Mouse (Mus musculus) cerebellum, adult 2 months (tissue): Measurements from ENCODE around the gene Rif1. TPM values are rescaled to one million over a fixed set of nuclear protein-coding genes. Genes with fewer than 3 reads are reported as not detected.

Source experiments
- DNase-seq, 2 experiments: peaks; one replicate each; pipeline ENCODE4 v3.0.0; 2021
- H3K27ac ChIP-seq: fragments of 200-500 bp; 2 replicates; pipeline ENCODE4 v1.5.1; 2012; ENCODE audit warnings: low read length, control low read depth, inconsistent platforms; ENCODE audit not compliant: insufficient read depth
- H3K27me3 ChIP-seq: fragments of 200-500 bp; 2 replicates; pipeline ENCODE4 v1.6.1; 2012; ENCODE audit warnings: inconsistent platforms, mild to moderate bottlenecking, low read length, moderate library complexity; ENCODE audit not compliant: control insufficient read depth, insufficient read depth
- H3K4me1 ChIP-seq: fragments of 200-500 bp; 2 replicates; pipeline ENCODE4 v1.6.1; 2011; ENCODE audit warnings: low read length; ENCODE audit not compliant: control insufficient read depth, insufficient read depth
- H3K4me3 ChIP-seq: fragments of 200-500 bp; replicated peaks from 2 replicates; pipeline ENCODE3; 2011; ENCODE audit warnings: mild to moderate bottlenecking, low read depth, low read length, control low read depth; ENCODE audit not compliant: insufficient read depth
- CTCF ChIP-seq: fragments of 200-500 bp; IDR thresholded peaks from 2 replicates; pipeline ENCODE4 v1.5.1; 2011; ENCODE audit warnings: low read depth, mild to moderate bottlenecking, control low read depth, low read length, moderate library complexity, borderline replicate concordance; ENCODE audit not compliant: insufficient read depth
- POLR2A ChIP-seq: fragments of 200-500 bp; IDR thresholded peaks from 2 replicates; pipeline ENCODE4 v1.6.1; 2011; ENCODE audit warnings: low read length, control low read depth, borderline replicate concordance; ENCODE audit not compliant: insufficient read depth
- WGBS: fragments of 180-500 bp; shearing (Covaris S2); methylation state at CpG from one replicate; pipeline ENCODE4 v1.1.7; 2018; 5-methylcytosine and 5-hydroxymethylcytosine counted together
- polyA plus RNA-seq: library from polyadenylated mRNA; depleted of rRNA; stranded (reverse); fragments of >200 nt; gene quantifications from 2 replicates; pipeline ENCODE4 v1.2.3, GENCODE M21; 2012

The Rif1 gene
- polyA plus RNA-seq, 1 experiment, result 33.7 TPM

DNA sequence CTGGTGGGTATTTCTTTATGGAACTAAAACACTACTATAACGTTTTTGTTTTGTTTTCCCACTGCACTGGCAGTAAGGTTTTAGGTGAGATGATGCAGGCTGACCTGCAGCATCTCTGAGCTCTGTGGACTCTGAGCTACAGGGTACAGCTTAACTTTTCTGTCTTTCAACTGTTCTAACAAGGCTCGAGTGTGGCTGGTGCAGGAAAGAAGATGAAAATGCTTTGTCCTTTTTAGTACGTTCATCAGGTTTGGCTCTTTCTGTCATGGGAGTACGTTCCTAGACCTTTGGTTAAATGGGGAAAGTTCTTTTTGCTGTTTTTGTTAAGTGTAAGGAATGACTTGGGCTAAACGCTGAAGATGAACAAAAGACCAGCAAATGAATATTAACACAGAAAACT lies 34.1 kb upstream of the Rif1 start:
- Histone ChIP-seq H3K4me1 (no peaks in the 10 kb centered on the region), H3K4me3 (no peak overlapping the region), H3K27me3 (no peaks in the 10 kb centered on the region), H3K27ac (no peak overlapping the region)
- TF ChIP-seq CTCF (no peak), POLR2A (no peak)
- 77% methylated on average over 5 of the region's 5 CpGs for WGBS
- DNase-seq, result no peak

DNA sequence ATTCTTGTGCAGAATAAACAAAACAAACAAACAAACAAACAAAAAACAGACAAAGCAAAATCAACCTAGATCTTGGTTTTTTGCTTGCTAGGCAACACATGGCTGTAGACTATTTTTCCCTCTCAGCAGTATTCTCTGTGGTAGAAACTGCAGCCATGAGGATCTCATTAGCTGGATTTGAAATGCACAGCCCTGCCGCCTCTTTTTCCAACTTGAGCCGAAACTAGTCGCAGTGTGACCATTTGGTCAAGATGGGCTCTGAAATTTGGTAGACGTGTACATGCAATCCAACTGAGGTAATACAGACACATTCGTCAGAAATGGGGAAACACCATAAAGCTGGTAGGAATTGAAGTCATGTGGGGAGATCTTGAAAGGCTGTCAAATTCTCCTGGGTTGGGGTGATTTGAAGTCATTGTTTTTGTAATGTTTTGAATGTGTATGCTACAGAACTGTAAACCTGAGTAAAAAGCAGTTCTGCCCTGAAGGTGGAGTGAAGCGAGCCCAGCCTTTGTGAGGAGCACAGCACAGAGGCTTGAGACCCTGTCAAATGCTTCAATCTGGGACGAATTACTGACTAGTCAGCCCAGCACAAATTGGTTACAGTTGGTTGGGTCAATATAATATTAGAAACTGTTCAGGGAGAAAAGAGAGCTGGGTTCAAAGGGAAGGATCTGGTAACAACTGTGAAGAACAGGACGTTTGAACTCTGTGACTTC lies 33.4 kb upstream of the Rif1 start:
- H3K4me3 ChIP-seq, result no peak overlapping the region

DNA sequence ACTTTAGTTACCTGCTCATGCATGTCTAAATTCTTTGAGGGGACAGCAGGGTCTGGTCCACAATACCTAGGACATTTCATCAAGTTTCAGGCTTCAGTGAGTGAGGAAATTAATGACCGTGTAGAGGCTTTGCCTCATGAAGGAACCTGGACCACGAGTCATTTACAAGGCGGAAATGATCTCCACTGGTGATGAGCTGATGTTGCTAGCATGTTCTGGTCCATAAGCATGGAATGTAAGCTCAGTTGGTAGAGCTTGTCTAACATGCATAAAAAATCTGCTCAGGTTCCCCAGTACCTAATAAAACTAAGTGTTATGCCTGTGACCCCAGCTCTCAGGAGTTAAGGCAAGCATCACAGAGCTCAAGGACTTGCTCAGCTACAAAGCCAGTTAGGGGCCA lies 30.5 kb upstream of the Rif1 start:
- no peaks in the 10 kb centered on the region for H3K27me3 ChIP-seq
- no peak overlapping the region for H3K4me3 ChIP-seq
- DNase-seq, result no peak
- H3K27ac ChIP-seq, result no peak overlapping the region; the same call in 1 of the 2 replicates
- WGBS, result 85% methylated on average over 3 of the region's 3 CpGs
- TF ChIP-seq CTCF (no peak), POLR2A (no peak)
- no peaks in the 10 kb centered on the region for H3K4me1 ChIP-seq

More for the DNA sequence above, 33.4 kb upstream of the Rif1 start:
- Histone ChIP-seq H3K4me1 (no peaks in the 10 kb centered on the region), H3K27ac (no peak overlapping the region), H3K27me3 (no peaks in the 10 kb centered on the region)
- DNase-seq, result no peak
- 86% methylated on average over 8 of the region's 8 CpGs for WGBS
- TF ChIP-seq POLR2A, result no peak
- TF ChIP-seq CTCF, result no peak

DNA sequence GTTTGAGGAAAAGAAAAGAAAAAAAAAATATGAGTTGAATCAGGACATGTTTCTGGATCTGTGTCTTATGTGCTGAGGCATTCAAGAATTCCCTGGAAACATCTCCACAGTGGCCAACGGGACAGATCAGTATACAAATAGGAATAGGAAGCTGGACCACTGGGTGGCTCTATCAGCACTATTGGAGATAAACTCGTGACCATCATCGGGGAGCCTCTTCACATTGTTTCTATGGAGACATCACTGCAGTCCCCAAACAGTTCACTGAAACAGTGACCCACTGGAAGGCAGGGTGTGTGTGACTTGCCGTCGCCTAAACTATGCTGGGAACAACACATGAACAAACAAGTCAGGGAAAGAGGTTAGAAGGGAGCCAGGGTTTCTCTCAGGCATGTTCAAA lies 29.9 kb upstream of the Rif1 start:
- peak; percentile 10 to 29 for DNase-seq
- H3K4me3 ChIP-seq, result no peak overlapping the region
- H3K4me1 ChIP-seq, result no peaks in the 10 kb centered on the region
- WGBS, result 49% methylated on average over 5 of the region's 5 CpGs
- TF ChIP-seq CTCF, result no peak
- no peak for TF ChIP-seq POLR2A
- H3K27me3 ChIP-seq, result no peaks in the 10 kb centered on the region
- H3K27ac ChIP-seq, result no peak overlapping the region; the same call in 1 of the 2 replicates

DNA sequence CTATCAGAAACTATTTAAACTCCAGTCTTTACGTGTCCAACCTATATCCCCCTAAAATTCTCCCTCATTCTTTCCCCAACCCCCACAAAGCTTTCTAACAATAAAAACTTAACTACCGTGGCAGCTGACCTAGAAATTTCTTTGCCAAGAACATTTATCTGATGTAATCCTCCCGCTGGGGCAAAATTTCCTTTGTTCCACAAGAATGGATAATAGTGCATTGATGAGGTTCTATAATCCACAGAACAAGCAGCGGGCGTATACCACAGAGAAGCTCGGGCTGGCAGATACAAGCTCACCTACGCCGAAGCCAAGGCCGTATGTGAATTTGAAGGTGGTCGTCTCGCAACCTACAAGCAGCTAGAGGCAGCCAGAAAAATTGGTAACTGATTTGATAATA lies 29.1 kb upstream of the Rif1 start:
- no peaks in the 10 kb centered on the region for H3K4me1 ChIP-seq
- TF ChIP-seq CTCF, result no peak
- TF ChIP-seq POLR2A, result no peak
- no peak for DNase-seq
- no peaks in the 10 kb centered on the region for H3K27me3 ChIP-seq
- H3K27ac ChIP-seq, result no peak overlapping the region; the same call in 1 of the 2 replicates
- H3K4me3 ChIP-seq, result no peak overlapping the region
- 77% methylated on average over 11 of the region's 11 CpGs for WGBS

DNA sequence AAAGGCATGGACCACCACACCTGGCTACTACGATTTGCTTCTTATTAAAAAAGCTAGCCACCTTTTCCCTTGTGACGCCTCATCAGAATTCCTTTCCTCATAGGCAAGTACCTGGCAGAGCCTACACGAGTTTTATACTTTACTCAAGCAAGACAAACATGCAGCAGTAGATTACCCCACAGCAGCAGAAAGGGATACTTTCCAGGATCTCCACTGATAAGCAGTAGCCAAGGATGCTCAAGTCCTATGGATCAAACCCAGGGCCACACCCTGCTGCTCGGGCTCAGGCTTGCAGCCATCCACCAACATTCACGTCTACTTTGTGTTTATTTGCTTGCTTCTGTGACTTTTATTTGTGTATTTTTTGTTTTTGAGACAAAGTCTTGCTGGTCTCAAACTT lies 26.6 kb upstream of the Rif1 start:
- Histone ChIP-seq H3K27ac (no peak overlapping the region), H3K4me1 (no peaks in the 10 kb centered on the region), H3K4me3 (no peak overlapping the region), H3K27me3 (no peaks in the 10 kb centered on the region)
- no peak for DNase-seq
- 87% methylated on average over 5 of the region's 5 CpGs for WGBS
- TF ChIP-seq POLR2A, result no peak
- no peak for TF ChIP-seq CTCF

DNA sequence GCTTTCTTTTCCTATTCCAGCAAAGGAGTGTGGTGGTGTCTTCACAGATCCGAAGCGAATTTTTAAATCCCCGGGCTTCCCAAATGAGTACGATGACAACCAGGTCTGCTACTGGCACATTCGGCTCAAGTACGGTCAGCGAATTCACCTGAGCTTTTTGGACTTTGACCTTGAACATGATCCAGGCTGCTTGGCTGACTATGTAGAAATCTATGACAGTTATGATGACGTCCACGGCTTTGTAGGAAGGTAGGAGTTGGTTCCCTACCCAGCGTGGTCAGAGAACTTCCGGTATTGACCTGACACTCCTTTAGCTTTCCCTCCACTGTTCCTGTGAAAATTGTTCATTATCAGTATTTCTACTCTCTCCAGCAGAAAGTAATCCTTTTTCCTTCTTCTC lies 21.8 kb upstream of the Rif1 start:
- Histone ChIP-seq H3K27ac (no peak overlapping the region), H3K27me3 (no peaks in the 10 kb centered on the region), H3K4me1 (no peaks in the 10 kb centered on the region), H3K4me3 (no peak overlapping the region)
- TF ChIP-seq POLR2A, result no peak
- TF ChIP-seq CTCF, result no peak
- DNase-seq, result no peak
- 92% methylated on average over 11 of the region's 11 CpGs for WGBS

DNA sequence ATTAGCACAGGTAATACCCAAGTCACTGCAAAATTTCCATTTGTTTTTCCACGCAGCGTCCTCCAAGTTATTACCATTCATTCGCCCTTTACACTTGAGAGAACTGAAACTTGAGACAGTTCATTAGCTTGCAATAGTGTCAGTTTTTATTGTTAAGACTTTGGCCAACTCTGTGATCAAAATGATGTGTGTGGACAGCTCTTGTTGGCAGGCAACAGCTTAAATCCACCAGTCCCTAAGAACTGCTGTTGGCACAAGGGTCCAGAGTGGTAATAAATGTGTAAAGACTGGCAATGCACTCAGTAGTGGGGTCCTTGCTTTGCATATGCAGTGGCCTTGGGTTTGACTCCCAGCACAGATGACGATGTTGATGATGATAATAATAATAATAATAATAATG lies 20.3 kb upstream of the Rif1 start:
- 40% methylated on average over 4 of the region's 4 CpGs for WGBS
- no peak for TF ChIP-seq POLR2A
- no peak for TF ChIP-seq CTCF
- no peak overlapping the region for H3K4me3 ChIP-seq
- DNase-seq, result no peak
- H3K27me3 ChIP-seq, result no peaks in the 10 kb centered on the region
- no peaks in the 10 kb centered on the region for H3K4me1 ChIP-seq
- H3K27ac ChIP-seq, result no peak overlapping the region

DNA sequence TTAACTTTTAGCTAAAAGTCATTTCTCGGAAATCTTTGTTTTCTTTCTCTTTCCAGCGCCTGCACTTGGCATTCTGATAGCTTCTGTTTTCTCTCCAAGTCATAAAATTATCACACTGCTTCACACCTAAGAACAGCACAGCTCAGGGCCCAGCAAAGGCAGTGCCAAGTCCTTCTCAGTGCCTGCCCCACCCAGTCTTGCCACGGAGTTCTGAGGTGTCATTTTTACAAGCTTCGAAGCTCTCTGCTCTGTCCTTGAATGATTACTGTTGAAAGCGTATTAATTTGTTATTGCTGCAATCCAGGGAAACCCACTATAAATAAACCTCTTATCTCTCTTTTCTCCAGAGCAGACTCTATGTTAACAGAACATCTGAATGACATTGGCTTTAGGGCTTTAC lies 19.1 kb upstream of the Rif1 start:
- DNase-seq, result no peak
- no peak overlapping the region for H3K4me3 ChIP-seq
- 59% methylated on average over 5 of the region's 5 CpGs for WGBS
- TF ChIP-seq CTCF (no peak), POLR2A (no peak)
- no peaks in the 10 kb centered on the region for H3K4me1 ChIP-seq
- H3K27ac ChIP-seq, result no peak overlapping the region
- H3K27me3 ChIP-seq, result no peaks in the 10 kb centered on the region
